Mouse (Mus musculus) B cell, adult 62 days (primary cell): ENCODE measurements around the gene Rprm. TPM values are rescaled to one million over a fixed set of nuclear protein-coding genes. Genes with fewer than 3 reads are reported as not detected.

Source experiments
- total RNA-seq: library from RNA; stranded (reverse); gene quantifications from 4 replicates; pipeline ENCODE4 v1.2.4, GENCODE M21; 2023

Gene Rprm
- not detected in 4 replicates for total RNA-seq

DNA sequence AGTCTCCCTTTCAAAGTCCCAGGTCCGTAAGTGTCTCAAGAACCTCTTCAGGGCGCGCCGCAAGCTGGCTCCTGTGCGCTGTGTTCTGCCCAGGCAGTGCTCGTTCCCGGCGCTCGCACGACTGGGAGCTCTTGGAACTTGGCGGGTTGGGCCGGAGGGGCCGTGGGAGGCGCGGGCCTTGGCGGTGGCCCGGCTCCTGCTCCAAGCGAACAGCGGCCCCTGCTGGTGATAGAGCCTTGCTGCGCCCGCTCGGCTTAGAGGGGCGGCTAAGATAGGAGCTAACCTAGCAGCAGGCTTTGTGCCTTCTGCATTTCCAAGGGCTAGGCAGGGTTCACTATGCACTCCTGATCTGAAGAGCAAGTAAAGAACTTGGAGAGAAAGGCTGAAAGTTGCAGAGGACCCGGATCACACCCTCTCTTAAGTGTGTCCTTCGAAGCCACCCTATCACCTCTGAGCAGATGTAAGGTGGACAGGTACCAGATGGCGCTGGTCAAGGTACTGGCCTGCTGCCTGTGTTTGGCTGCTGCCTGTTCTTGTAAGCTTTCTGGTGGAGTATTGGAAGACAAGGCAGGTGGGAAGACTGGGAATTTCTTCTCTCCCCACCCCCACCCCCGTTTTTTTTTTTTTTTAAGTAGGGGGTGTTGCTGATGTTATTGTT, at the start of gene Rprm:
Rprm (minus strand) TSS at position 123 of the 658 bp plus-strand sequence.

